Mouse (Mus musculus) kidney, postnatal 0 days (tissue): Measurements from ENCODE around the gene Nudcd3. TPM values are rescaled to one million over a fixed set of nuclear protein-coding genes. Genes with fewer than 3 reads are reported as not detected.

ENCODE experiments used
- ATAC-seq: fragments of 200-750 bp; cut with Nextera tagmentation; replicated peaks from 2 replicates; pipeline ENCODE4 v1.8.0; 2017; ENCODE audit warnings: low read depth, moderate number of reproducible peaks, moderate TSS enrichment, moderate library complexity; ENCODE audit not compliant: low FRiP score
- DNase-seq: peaks from one replicate; pipeline ENCODE4 v3.0.0-alpha.2; 2016; ENCODE audit warnings: low spot score
- H3K27ac ChIP-seq: fragments of 300-500 bp; sonication (generic); 2 replicates; pipeline ENCODE4 v1.5.1; 2014; ENCODE audit warnings: mild to moderate bottlenecking
- H3K27me3 ChIP-seq: fragments of 300-500 bp; sonication (generic); 2 replicates; pipeline ENCODE4 v1.6.1; 2014; ENCODE audit warnings: low read length, mixed read lengths; ENCODE audit not compliant: insufficient read depth
- H3K36me3 ChIP-seq: fragments of 300-500 bp; sonication (generic); 2 replicates; pipeline ENCODE4 v1.6.1; 2014; ENCODE audit warnings: low read length, mixed read lengths; ENCODE audit not compliant: insufficient read depth
- H3K4me1 ChIP-seq: fragments of 300-500 bp; sonication (generic); replicated peaks from 2 replicates; pipeline ENCODE4 v1.6.1; 2014; ENCODE audit warnings: antibody characterized with exemption, low read length, mixed read lengths; ENCODE audit not compliant: insufficient read depth
- H3K4me2 ChIP-seq: fragments of 300-500 bp; sonication (generic); 2 replicates; pipeline ENCODE4 v1.6.1; 2014; ENCODE audit warnings: mild to moderate bottlenecking, low read length, moderate library complexity, mixed read lengths
- H3K4me3 ChIP-seq: fragments of 300-500 bp; sonication (generic); replicated peaks from 2 replicates; pipeline ENCODE4 v1.5.1; 2014; ENCODE audit warnings: low read depth, low read length
- H3K9ac ChIP-seq: fragments of 300-500 bp; sonication (generic); 2 replicates; pipeline ENCODE4 v1.6.1; 2014; ENCODE audit warnings: low read depth, low read length
- H3K9me3 ChIP-seq: fragments of 300-500 bp; sonication (generic); replicated peaks from 2 replicates; pipeline ENCODE4 v1.6.1; 2016; ENCODE audit warnings: low read length, inconsistent platforms, mixed read lengths
- CTCF ChIP-seq: IDR thresholded peaks from 2 replicates; pipeline ENCODE4 v1.5.1; 2016; ENCODE audit warnings: antibody characterized with exemption, low read depth, mild to moderate bottlenecking, moderate library complexity
- WGBS: fragments of 180-500 bp; shearing (Covaris S2); extraction: QIAGEN DNeasy Blood & Tissue Kit; methylation state at CpG from one replicate; pipeline ENCODE4 v1.1.7; 2014; 5-methylcytosine and 5-hydroxymethylcytosine counted together
- polyA plus RNA-seq: library from polyadenylated mRNA; unstranded; fragments of >200 nt; fragmentation: Nextera tagmentation; extraction: Ambion mirVana; gene quantifications from 2 replicates; pipeline ENCODE4 v1.2.1, GENCODE M21; 2015

Nudcd3 gene
- polyA plus RNA-seq, 1 experiment from 2014 or later, result 28.1 TPM

GRCm38 (mm10) chr11:6169041-6169663 is 31.1 kb downstream of the Nudcd3 start:
- no peak overlapping the region for H3K27ac ChIP-seq
- DNase-seq (no peak), ATAC-seq (no peak)
- no peak for TF ChIP-seq CTCF
- 66% methylated on average over 2 of the region's 2 CpGs for WGBS
- H3K4me1 ChIP-seq, result peaks cover 3% of the 10 kb centered on the region; the same call in 1 of the 2 replicates
- H3K4me2 ChIP-seq, result no peak overlapping the region
- no peak overlapping the region for H3K9ac ChIP-seq
- H3K27me3 ChIP-seq, result no peaks in the 10 kb centered on the region
- no peak overlapping the region for H3K4me3 ChIP-seq
- H3K9me3 ChIP-seq, result no peaks in the 10 kb centered on the region
- H3K36me3 ChIP-seq, result no peaks in the 10 kb centered on the region

DNA sequence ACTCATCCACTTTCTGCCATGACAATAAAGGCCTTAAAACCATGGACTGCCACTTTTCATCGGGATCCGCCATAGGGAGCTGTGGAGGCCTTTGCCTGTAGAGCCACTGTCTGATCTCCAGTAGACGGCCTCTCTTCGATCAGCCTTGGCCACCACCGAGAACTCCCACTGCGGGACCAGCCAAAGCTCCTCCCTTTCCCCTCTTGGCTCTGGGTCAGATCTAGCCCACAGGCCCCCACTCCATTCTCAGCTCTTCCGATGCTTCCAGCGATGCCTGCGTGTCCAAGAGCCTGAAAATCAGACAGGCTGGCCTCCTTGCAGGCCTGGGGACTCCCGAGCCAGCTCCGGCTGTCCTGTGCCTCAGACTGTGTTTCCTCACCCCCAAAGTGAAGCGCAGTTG is 33.9 kb downstream of the Nudcd3 start:
- no peak overlapping the region for H3K9ac ChIP-seq
- 90% methylated on average over 12 of the region's 12 CpGs for WGBS
- no peaks in the 10 kb centered on the region for H3K27me3 ChIP-seq
- DNase-seq (no peak), ATAC-seq (no peak)
- H3K36me3 ChIP-seq, result no peaks in the 10 kb centered on the region
- H3K4me2 ChIP-seq, result no peak overlapping the region
- no peak overlapping the region for H3K27ac ChIP-seq
- TF ChIP-seq CTCF, result no peak
- peaks cover 3% of the 10 kb centered on the region; the same call in 1 of the 2 replicates for H3K4me1 ChIP-seq
- no peaks in the 10 kb centered on the region for H3K9me3 ChIP-seq
- H3K4me3 ChIP-seq, result no peak overlapping the region

DNA sequence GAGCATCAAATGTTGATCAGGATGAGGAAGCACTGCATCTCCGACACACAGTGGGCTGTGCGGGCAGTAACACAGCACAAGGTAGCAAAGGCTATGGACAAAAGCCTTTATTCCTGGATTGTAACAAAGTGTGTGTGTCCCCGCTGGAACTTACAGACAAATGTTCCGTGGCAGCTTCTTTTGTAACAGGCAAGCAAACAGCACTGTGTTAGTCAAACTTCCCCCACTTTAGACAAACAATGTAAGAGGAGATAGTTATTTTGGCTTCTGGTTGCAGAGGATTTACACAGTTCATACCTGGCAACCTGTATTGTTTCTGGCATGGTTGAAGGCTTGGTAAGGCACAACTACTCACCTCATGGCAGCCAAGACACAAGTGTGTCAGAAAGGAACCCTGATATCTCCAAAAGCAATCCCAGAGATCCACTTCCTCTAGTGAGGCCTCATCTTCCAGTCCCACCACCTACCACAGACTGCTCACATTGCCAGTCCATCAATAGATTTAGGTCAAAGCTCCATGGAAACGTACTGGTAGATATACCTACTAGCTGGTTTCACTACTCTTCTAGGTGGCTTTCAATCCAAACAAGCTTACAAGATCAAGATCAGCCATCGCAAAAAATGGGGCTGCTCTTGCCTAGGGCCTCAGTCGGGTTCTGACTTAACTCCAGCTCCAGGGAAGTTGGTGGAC is 34.7 kb downstream of the Nudcd3 start:
- no peak overlapping the region for H3K9ac ChIP-seq
- WGBS, result 90% methylated on average over 7 of the region's 7 CpGs
- no peak overlapping the region for H3K4me2 ChIP-seq
- no peak overlapping the region for H3K4me3 ChIP-seq
- no peaks in the 10 kb centered on the region for H3K27me3 ChIP-seq
- no peak for TF ChIP-seq CTCF
- H3K27ac ChIP-seq, result no peak overlapping the region
- DNase-seq (no peak), ATAC-seq (no peak)
- peaks cover 3% of the 10 kb centered on the region; the same call in 1 of the 2 replicates for H3K4me1 ChIP-seq
- H3K9me3 ChIP-seq, result no peaks in the 10 kb centered on the region
- no peaks in the 10 kb centered on the region for H3K36me3 ChIP-seq

GRCm38 (mm10) chr11:6164781-6165180 is 35.4 kb downstream of the Nudcd3 start:
- Histone ChIP-seq H3K27me3 (no peaks in the 10 kb centered on the region), H3K4me2 (no peak overlapping the region), H3K36me3 (no peaks in the 10 kb centered on the region), H3K4me3 (no peak overlapping the region), H3K27ac (no peak overlapping the region), H3K9me3 (no peaks in the 10 kb centered on the region), H3K4me1 (peaks cover 3% of the 10 kb centered on the region; the same call in 1 of the 2 replicates), H3K9ac (no peak overlapping the region)
- no peak for DNase-seq
- no peak for ATAC-seq
- 96% methylated on average over 7 of the region's 7 CpGs for WGBS
- no peak for TF ChIP-seq CTCF

DNA sequence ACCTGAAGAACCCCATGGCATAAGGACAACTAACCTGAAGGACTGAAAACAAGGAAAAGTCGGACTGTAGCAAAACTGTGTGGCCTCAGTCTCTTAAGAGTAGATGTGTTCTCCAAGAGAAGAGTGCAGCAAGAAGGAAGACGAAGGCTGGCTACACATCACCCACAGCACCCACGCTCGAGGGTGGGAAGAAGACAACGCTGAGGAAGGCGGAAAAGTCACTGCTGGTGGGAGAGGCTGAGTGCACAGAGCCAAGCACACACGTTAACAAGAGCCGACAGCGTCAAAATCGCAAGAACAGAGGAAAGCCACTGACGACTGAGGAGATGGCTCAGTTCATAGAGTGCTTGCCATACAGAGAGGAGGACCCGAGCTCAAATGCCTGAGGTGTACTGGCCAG is 36.5 kb downstream of the Nudcd3 start:
- no peaks in the 10 kb centered on the region for H3K36me3 ChIP-seq
- no peak for ATAC-seq

GRCm38 (mm10) chr11:6163062-6163461 is 37.2 kb downstream of the Nudcd3 start:
- Histone ChIP-seq H3K36me3 (no peaks in the 10 kb centered on the region), H3K9me3 (no peaks in the 10 kb centered on the region), H3K27ac (no peak overlapping the region), H3K4me1 (no peaks in the 10 kb centered on the region), H3K4me3 (no peak overlapping the region), H3K9ac (no peak overlapping the region), H3K27me3 (no peaks in the 10 kb centered on the region), H3K4me2 (no peak overlapping the region)
- no peak for ATAC-seq
- TF ChIP-seq CTCF, result no peak
- 96% methylated on average over 3 of the region's 3 CpGs for WGBS
- no peak for DNase-seq

More for the DNA sequence above, 36.5 kb downstream of the Nudcd3 start:
- Histone ChIP-seq H3K27me3 (no peaks in the 10 kb centered on the region), H3K9me3 (no peaks in the 10 kb centered on the region), H3K27ac (no peak overlapping the region), H3K4me2 (no peak overlapping the region), H3K4me1 (no peaks in the 10 kb centered on the region), H3K4me3 (no peak overlapping the region), H3K9ac (no peak overlapping the region)
- WGBS, result 86% methylated on average over 12 of the region's 12 CpGs
- no peak for TF ChIP-seq CTCF
- no peak for DNase-seq
